Mouse (Mus musculus): Measurements from ENCODE around the gene Usp7. TPM values are rescaled to one million over a fixed set of nuclear protein-coding genes. Genes with fewer than 3 reads are reported as not detected.

Usp7 gene
- total RNA-seq, 1 experiment from 2014 or later: 104 TPM

DNA sequence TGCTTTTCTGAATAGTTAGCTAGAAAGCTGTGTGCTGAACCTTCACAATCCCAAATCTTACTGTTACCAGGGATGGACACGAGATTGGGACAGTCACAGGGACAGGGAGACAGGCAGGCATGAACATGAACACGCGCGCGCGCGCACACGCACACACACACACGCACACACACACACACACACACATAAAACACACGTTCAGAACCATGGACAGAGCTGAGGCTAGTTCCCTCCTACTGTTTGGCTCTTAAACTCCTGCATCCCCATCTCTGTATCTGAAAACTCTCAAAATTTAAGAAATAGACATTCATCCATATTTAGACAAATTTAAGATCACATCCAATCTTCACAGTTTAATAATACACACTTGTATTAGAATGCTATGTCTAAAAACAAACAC, 74.4 kb downstream of the Usp7 start:
- DNase-seq: no peak

DNA sequence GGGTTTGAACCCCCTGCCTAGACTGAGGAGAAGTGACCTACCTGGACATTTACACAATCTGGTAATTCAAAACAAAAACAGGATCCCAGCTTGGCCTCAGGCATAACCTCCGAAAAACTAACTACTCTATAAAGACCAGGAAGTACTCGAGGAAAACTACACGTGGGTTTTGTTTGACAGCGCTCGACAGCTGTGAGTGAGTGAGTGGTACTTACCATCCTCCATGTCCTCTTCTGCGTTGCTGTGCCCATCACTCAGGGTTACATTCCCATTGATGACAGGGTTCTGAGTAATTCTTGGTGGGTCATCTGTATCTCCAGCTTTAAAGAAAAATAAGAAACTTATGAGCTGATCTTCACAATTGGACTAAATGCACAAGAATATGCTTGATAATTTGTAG, 75.8 kb downstream of the Usp7 start:
- DNase-seq: no peak

DNA sequence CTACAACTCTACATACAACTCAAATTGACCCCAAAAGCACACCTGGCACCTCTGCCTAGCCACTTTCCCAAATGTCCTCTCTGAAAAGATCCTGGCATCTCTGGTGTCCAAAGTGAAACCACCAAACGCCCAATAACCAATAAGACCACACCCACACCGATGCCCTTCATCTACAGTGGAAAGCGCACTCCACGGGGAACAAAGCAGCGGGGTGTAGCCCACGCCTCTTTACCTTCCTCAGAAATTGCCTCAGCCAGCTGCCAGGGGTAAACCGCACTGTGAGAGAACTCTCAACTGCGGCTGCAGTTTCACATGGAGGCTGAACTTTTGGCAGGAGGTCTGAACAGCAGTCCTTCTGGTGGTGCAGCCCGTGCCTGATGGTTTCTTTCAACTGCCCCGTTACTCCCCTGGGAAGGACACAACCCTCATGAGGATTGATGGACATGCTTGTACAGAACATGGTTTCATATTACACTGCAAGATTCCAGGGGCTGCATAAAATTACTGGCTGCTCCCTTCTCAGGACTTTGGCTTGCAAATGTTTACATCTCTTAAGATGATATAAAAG, 76.5 kb downstream of the Usp7 start:
- peak; percentile 58 for DNase-seq

DNA sequence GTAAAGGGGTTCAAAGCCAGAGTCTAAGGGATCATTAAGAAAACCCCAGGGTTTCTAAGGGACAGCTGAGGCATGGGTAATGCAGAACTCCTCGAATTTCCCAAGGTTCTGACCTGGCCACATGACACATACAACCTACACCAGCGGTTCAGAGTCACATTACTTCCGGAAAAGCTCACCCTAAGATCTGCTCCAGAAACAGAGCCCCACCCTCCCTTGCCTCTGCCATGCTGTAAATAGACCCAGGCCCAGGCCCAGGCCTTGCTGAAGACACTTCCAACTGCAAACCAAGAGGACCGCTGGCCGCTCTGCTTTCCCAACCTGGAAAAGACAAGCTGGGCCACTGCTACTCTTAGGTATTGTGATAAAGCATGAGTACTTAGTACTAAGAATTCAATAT, 77.3 kb downstream of the Usp7 start:
- DNase-seq: no peak

DNA sequence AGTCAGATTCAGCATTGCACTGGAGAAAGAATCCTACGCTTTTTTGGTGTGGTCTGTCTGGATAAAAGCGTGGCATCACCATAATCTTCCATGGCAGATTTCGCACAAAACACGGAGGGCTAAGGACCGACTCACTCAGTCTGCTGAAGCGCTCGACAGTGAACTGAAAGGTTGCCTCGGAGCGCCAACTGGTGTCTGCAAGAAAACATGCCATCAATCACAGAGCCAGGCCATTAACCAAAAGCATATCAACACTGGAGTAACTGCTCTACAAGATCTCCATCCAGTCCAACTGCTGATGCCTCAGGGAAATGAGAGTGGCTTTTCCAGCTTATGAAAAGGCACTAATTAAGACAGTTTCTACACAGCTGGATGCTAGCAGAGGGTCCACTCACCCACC, 80.1 kb downstream of the Usp7 start:
- DNase-seq: no peak

DNA sequence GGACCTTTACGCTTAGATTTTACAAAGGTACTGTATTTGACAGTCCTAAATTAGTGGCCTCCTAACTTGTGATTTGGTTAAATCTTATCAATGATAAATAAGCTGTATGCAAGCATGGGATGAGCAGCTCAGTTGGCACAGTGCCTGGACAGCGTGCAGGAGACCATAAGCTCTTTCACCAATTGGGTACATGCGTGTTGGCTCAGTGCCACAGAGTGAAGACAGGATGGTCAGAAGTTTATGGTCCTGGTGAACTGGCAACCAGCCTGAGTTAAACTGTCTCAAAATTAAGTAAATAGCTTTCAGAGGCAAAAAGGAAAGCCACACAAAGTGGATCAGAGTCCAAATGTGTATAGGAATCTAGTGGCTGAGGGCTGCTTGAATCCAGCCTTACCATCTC, 91.5 kb downstream of the Usp7 start:
- DNase-seq: no peak

DNA sequence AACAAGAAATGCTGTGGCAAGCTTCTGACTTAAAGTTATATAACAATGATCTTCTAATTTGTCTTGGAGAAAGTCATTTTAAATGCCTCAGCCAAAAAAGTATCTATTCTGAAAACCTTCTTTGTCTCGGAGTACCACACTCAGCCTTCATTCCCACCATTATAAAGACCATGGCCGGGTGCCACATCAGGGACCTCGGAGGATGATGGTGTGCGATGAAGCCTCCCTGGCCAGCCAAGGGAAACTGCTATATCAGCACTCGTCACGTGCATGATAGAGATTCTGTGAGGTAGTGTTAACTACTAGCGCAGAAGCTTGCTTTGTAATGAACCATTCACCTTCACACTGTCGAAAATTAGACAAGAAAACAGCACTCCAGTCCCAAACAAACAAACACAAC, 92.6 kb downstream of the Usp7 start:
- no peak for DNase-seq

DNA sequence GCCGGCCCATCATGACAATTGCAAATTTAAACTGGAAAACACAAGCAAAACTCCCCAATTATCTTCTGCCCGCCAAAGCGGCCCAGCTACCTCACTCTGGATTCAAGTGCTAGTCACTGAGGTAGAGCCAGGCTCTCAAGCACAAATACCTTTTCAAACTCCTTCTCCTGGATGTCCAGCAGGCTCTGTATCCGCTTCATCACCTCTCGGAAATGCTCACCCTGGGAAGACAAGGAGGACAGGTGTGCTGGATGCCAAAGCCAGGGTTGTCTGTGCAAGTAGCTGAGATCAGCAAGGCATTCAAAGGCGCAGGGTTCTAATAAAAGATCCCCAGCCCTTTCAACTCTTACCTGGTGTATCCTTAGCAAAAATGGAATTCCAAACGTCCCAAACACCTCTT, 100.9 kb downstream of the Usp7 start:
- no peak for DNase-seq

DNA sequence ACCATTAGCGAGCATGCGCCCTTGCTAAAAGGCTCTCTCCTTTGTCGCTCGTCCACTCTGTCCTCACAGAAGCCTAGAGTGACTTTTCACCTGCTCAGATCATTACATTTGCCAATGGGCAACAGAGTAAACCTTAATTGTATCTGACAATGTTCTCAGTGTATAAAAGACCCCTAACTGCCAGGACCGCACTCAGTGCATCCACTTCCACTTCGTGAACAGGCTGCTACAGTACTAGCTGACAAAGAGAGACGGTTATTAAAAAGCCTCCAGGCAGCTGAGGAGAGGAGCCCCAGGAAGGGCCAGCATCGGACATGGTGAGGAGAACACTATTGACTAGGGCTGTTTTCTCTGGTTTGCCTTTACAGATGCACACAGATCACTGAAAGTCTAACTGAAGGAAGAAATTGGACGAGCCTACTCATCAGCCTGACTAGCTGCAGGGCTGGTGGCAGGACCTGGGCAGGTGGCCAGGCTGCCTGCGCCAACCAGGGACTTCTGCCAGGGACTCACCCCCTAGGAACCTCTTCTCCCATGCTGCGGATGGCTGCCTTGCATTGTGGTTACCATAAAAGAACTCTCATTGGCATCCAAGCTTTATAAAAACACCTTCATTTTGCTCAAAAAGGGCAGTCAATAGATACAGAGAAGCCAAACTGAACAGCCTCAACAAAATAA, 102.0 kb downstream of the Usp7 start:
- DNase-seq: peak; percentile 67

DNA sequence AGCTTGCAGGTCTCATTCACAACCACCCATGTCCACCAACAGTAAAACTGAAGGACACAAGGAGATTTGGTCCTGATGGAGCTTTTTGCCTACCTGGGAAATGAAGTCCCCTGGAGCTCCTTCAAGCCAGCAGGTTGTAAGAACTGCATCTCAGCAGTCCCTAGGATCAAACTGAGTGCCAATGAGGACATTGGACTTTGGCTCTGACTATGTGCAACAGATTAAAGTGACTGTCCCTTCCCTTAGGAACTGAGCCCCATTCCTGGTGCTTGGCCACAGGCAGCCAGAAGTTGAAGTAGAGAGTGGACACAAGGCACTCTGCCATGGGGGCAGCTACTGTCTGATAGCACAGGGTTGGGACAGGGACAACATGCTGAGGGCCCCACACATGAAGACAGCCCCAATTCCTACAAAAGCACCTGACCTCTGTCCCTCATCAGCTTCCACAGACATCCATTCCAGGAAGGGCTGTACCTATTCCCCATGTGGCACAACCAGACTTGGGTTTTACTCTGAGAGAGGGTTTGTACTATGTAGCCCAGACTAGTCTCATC, 104.5 kb downstream of the Usp7 start:
- no peak for DNase-seq

DNA sequence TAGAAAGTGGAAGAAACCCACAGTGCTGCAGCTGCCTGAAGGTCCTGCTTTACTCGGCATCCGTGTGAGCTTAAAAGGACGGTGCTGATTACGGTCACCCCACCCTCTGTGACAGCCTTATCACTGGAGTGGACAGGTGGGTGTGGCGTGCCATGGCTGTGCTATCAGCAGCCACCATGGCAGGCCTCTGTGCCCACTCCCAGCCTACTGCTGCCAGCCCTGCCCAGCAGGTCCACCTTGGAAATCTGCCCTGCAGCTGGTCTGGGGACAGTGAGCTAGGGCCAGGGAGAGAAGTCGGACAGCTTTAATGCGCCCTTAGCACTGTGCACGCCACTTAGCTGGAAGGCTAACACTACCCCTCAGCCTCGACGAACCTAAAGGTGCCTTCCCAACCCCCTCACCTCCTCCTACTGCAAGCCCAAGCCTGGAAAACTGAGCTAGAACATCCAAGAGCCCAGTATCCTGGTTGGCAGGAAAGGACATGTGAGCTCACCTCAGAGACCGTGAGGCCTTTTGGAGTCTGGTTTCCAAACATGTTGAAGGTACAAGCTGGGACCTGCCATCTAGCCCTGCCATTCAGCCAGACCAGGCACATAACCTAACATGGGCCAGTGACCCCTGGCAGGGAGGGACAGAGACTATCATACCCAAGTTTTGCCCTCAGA, 105.1 kb downstream of the Usp7 start:
- DNase-seq: no peak

DNA sequence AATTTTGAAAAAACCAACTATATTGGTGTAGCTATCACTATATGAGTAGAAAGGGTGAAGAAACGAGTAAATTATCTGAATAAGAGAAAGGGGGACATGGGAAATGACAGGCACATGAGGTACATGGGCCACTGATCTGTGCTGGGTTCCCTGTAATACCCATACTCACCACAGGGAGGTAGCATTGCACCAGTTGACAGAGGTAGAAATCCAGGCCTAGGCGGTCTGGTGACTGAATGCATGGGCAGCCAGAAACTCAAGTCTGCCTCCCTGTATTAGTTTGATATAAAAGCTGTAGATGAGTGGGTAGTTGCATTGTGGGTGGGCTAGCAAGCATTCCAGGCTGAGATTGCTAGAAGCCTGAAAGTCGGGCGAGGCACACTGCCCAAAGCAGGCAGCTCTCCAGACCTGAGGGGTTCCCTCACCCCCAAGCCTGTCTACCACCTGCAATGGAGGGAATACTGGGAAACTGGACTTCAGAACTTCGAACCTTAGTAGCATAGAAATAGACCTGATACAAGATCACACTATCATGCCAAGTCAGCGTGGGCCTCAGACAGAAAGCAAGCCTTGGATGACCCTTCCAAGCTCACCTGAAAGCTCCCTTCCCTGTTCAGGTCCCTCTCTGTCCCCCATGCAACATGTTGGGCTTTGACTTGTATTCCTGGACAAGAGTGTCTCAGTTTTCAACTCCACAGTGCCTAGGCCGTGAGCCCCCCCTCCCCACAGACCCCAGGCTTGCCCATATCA, 105.8 kb downstream of the Usp7 start:
- peak; percentile 87 for DNase-seq

DNA sequence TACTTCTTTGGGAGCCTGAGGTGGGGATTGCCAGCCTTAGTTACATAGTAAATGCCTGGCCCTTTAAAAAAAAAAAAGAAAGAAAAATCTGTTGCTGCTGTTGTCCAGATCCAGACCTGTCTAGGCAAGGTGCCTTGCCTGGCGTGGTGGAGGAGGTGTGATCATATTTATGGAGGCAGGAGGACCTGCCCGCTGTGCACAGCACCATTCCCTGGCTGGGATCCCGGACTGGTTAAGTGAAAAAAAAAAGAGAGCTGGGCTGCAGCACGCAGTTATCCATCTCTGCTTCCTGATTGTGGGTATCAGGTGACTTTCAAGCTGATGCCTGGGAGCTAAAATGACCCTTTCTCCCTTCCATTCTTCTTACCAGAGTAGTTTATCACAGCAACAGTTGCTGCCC, 107.0 kb downstream of the Usp7 start:
- DNase-seq: no peak

DNA sequence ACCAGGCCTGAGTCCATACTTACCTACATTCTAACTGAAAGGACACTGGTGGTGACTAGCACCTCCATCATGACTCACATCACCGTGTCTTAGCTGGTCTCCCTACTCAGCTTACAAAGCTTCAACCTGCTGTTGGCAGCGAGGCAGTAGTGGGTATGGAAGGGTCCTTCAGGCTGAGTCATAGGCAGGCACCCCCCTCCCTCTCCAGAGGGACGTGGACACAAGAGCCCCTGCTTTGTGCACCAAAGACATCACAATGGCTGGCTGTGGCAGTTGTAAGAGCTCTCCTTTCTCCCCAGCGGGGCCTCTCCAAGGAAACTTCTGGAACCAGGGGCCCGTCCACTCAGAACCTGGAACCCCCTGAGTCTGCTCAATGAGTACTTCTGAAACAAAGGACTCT, 111.6 kb downstream of the Usp7 start, which contains the start of gene Gm5767:
Gene Gm5767, plus strand, starts transcription at position 301 of the 400 bp plus-strand sequence.
- DNase-seq: no peak

DNA sequence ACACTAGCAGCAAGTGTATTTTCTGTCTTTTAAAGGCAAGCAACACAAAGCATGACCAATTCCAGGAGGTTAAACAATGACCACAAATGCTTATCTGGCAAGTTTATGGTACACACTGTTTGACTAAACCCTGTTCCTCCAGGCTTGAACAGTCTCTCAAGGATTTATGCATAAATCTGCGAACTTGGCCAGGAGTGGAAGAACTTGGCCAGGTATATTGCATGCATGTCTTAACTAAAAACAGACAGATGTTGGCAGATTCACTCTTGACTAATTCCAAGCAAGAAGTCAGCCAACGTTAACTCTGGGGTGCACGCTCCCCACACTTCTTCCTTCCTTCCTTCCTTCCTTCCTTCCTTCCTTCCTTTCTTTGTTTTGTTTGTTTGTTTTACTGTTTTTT, 112.3 kb downstream of the Usp7 start:
- no peak for DNase-seq

DNA sequence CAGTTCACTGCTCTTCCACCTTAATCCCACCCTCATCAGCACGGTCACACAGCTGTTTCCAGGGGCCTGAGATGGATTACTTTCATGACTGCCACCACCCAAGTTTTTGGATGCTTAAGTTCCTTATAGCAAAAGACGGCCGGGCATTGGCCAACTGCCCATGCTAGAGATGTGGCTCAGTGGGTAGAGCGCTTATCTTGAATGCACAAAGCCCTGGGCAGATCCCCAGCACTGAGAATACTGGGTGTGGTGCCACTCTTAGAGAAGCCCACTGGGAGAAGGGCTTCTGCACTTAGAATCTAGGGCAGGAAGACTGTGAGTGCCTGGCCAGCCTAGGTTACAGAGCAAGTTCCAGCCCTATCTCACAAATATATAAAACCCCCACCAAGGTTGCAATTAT, 113.4 kb downstream of the Usp7 start:
- DNase-seq: no peak

DNA sequence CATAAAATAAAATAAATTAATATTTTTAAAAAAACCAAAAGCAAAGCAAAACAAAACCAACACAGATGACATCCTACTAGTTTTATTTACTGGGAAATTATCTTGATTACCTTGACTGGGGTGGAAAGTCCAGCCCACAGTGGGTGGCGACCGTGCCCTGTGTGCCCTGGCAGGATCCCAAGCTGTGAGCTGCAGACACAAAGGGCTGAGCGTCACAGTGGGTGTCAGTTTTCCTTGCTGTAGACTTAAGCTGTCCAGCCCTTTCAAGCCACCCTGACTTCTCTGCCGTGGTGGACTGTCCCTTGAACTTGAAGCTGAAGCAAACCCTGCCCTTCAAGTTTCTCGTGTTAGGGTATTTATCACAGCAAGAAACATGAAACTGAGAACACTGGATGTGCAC, 114.1 kb downstream of the Usp7 start:
- peak; percentile 70 for DNase-seq

DNA sequence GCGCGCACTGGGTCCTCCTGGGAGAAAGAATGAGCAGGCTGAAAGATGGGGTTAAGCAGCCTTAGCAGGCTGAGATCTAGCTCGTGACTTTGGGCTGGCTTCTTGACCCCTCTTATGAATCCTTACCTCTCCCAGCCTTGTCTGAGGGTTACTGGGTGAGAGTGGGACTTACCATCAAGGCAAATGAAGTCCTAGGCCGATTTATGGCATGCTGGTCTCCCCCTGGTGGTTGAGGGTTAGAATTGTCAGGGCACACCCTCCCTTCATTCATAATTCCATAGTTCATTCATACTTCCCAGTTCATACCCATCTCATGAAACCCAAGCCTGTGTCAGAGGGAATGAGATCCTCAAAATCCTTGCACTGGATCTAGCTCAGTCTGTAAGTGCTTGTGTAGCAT, 115.3 kb downstream of the Usp7 start:
- DNase-seq: peak; percentile 77

DNA sequence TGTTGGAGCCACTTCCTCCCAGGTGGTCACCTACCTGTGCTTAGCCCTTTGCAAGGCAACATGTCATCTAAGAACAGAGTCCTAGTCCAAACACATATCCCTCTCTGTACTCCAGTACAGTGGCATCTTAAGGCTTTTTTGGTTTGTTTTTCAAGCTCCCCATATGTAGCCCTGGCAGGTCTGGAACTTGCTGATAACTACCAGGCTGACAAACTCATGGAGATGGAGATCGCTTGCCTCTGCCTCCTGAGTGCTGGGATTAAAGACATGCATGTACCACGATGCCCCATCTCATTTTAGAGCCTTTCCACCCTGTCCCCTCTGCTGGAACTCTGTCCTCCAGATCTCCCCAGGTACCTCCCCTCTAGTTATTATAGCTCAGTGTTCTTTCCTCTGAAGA, 115.9 kb downstream of the Usp7 start:
- DNase-seq: no peak

DNA sequence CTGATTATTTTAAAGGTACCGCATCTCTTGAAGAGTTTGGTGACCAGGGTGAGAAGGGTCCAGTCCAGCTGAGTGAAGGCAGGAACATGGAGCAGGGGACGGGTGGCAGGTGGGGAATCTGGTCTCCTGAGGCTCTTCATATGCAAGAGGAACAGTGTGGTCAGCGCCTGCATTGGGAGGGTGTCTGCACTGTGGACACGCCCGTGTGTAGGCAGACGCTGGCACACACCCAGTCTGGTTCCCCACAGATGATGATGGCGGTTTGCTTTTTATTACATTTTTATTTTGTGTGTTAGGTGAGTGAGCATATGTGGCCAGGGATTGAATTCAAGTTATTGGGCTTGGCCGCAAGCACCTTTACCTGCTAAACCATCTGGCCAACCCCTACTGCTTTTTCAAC, 116.5 kb downstream of the Usp7 start:
- DNase-seq: no peak

DNA sequence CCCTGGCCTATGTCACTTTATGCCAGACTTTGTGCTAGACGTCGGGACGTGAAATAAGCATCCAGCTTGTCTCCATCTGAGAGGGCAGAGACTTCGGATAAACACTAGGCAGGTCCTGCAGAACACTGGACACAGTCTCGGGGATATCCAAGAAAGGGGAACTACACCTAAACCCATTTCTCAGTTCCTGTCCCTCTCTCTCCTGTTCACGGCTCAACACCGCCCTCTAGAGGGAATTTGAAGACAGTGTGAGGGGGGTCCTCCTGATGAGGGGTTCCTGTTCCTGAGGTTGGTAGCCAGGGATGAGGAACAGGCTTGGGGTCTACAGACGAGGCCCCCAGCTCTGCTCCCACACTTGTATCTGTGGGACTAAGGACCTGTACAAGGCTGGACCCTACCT, 117.9 kb downstream of the Usp7 start:
- peak; percentile 71 for DNase-seq

DNA sequence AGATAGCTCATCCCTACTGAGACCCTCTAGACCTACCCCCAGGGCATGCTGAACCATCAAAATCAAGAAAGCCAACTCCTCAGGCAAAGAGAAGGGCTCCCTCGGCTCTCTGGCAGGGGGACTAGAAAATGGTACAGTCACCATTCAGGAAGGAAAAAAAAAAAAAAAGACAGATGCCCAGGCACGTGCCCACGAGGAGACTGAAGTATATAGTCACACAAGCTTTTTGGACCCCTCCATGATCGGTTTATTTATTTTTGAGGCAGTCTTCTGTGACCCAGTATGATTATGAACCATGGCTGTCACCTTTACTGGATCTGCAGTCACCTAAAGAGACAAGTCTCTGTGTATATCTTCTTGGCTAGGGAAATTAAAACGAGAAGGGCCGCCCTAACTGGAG, 118.8 kb downstream of the Usp7 start:
- DNase-seq: no peak

DNA sequence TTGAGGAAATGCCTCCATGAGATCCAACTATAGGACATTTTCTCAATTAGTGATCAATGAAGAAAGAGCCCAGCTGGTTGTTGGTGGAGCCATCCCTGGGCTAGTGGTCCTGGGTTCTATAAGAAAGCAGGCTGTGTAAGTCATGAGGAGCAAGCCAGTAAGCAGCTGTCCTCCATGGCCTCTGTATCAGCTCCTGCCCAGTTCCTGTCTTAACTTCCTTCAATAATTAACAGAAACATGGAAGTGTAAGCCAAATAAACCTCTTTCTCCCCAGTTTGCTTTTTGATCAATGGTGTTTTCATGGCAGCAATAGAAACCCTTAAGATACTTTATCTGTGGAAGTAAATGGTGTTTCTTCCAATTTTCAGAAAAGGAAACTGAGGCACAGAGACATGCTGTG, 119.3 kb downstream of the Usp7 start:
- no peak for DNase-seq

Data from adrenal gland, postnatal 14 days (tissue).